Mouse (Mus musculus) thymus, adult 2 months (tissue): ENCODE results near the gene Msh6. TPM values are rescaled to one million over a fixed set of nuclear protein-coding genes. Genes with fewer than 3 reads are reported as not detected.
"Not testable (repeated sequence)": the region's sequence is repeated elsewhere in the genome, so short reads cannot be mapped to it uniquely, and the experiment has no call there.

Source experiments
- DNase-seq: peaks from one replicate; pipeline ENCODE4 v3.0.0; 2021
- H3K27ac ChIP-seq: fragments of 200-500 bp; 2 replicates; pipeline ENCODE4 v1.5.1; 2012; ENCODE audit warnings: low read length, control low read depth; ENCODE audit not compliant: control insufficient read depth, insufficient read depth
- H3K27me3 ChIP-seq: fragments of 200-500 bp; 2 replicates; pipeline ENCODE4 v1.6.1; 2012; ENCODE audit warnings: mild to moderate bottlenecking, low read length, moderate library complexity, mixed read lengths; ENCODE audit not compliant: control insufficient read depth, insufficient read depth
- H3K36me3 ChIP-seq: fragments of 200-500 bp; 2 replicates; pipeline ENCODE4 v1.6.1; 2012; ENCODE audit warnings: mild to moderate bottlenecking, low read length, moderate library complexity; ENCODE audit not compliant: control insufficient read depth, insufficient read depth
- H3K4me1 ChIP-seq: fragments of 200-500 bp; replicated peaks from 2 replicates; pipeline ENCODE4 v1.6.1; 2012; ENCODE audit warnings: low read length; ENCODE audit not compliant: control insufficient read depth, insufficient read depth
- H3K4me3 ChIP-seq: fragments of 200-500 bp; 2 replicates; pipeline ENCODE4 v1.5.1; 2012; ENCODE audit warnings: mild to moderate bottlenecking, low read length, control low read depth, moderate library complexity; ENCODE audit not compliant: control insufficient read depth, insufficient read depth
- CTCF ChIP-seq: fragments of 200-500 bp; IDR thresholded peaks from 2 replicates; pipeline ENCODE4 v1.5.1; 2012; ENCODE audit warnings: mild to moderate bottlenecking, control low read depth, low read length, moderate library complexity, borderline replicate concordance; ENCODE audit not compliant: control insufficient read depth, poor library complexity, insufficient read depth; ENCODE audit errors: extremely low read depth
- POLR2A ChIP-seq: fragments of 200-500 bp; IDR thresholded peaks from 2 replicates; pipeline ENCODE4 v1.6.1; 2012; ENCODE audit warnings: mild to moderate bottlenecking, low read length, control low read depth, moderate library complexity; ENCODE audit not compliant: control insufficient read depth, poor library complexity, insufficient read depth; ENCODE audit errors: extremely low read depth
- WGBS: fragments of 180-500 bp; shearing (Covaris S2); methylation state at CpG from one replicate; pipeline ENCODE4 v1.1.7; 2018; 5-methylcytosine and 5-hydroxymethylcytosine counted together
- polyA plus RNA-seq: library from polyadenylated mRNA; depleted of rRNA; stranded (reverse); fragments of >200 nt; gene quantifications from 2 replicates; pipeline ENCODE4 v1.2.3, GENCODE M21; 2012

Msh6 gene
- polyA plus RNA-seq, 1 experiment, result 24.0 TPM

GRCm38 (mm10) chr17:88004892-88005291 lies 30.0 kb downstream of the Msh6 start:
- no peaks in the 10 kb centered on the region for H3K27me3 ChIP-seq
- 100% methylated on average over 1 of the region's 1 CpGs for whole genome bisulfite sequencing

GRCm38 (mm10) chr17:88006956-88007355 lies 32.1 kb downstream of the Msh6 start:
- Histone ChIP-seq H3K36me3 (peaks cover 57% of the 10 kb centered on the region), H3K4me3 (no peak overlapping the region), H3K27ac (no peak overlapping the region), H3K4me1 (no peaks in the 10 kb centered on the region), H3K27me3 (no peaks in the 10 kb centered on the region)
- WGBS, result 96% methylated on average over 8 of the region's 8 CpGs
- TF ChIP-seq CTCF, result no peak
- TF ChIP-seq POLR2A, result no peak
- DNase-seq, result no peak

More at GRCm38 (mm10) chr17:88004892-88005291, 30.0 kb downstream of the Msh6 start:
- no peaks in the 10 kb centered on the region for H3K4me1 ChIP-seq
- no peak overlapping the region for H3K27ac ChIP-seq
- TF ChIP-seq POLR2A (no peak), CTCF (no peak)
- no peak overlapping the region for H3K4me3 ChIP-seq
- peaks cover 53% of the 10 kb centered on the region for H3K36me3 ChIP-seq
- no peak for DNase-seq

- Histone ChIP-seq H3K27me3 (no peaks in the 10 kb centered on the region), H3K36me3 (peaks cover 59% of the 10 kb centered on the region), H3K27ac (no peak overlapping the region), H3K4me3 (no peak overlapping the region), H3K4me1 (0 out of 2 replicates have a peak, but pooled peaks cover under 1% of the 10 kb centered on the region)
- WGBS, result 100% methylated on average over 1 of the region's 1 CpGs
- no peak for DNase-seq
- TF ChIP-seq POLR2A (no peak), CTCF (no peak)
These were observed 39.6 kb downstream of the Msh6 start for GRCm38 (mm10) chr17:88014456-88014855.

- H3K4me3 ChIP-seq, H3K27me3 ChIP-seq, DNase-seq, H3K27ac ChIP-seq, H3K4me1 ChIP-seq: not testable (repeated sequence)
- WGBS, result 96% methylated on average over 8 of the region's 8 CpGs
- peaks cover 45% of the 10 kb centered on the region for H3K36me3 ChIP-seq
These were observed 41.2 kb downstream of the Msh6 start for GRCm38 (mm10) chr17:88016027-88016426.

- no peak overlapping the region for H3K4me3 ChIP-seq
- H3K36me3 ChIP-seq, result no peaks in the 10 kb centered on the region
- no peak for DNase-seq
- H3K27ac ChIP-seq, result no peak overlapping the region
- 91% methylated on average over 1 of the region's 1 CpGs for WGBS
- no peaks in the 10 kb centered on the region for H3K27me3 ChIP-seq
- TF ChIP-seq CTCF (no peak), POLR2A (no peak)
- peaks cover 5% of the 10 kb centered on the region; the same call in 1 of the 2 replicates for H3K4me1 ChIP-seq
These were observed 49.1 kb downstream of the Msh6 start for GRCm38 (mm10) chr17:88023924-88024323.

GRCm38 (mm10) chr17:88025227-88025626 lies 50.4 kb downstream of the Msh6 start:
- Histone ChIP-seq H3K27ac (no peak overlapping the region), H3K36me3 (no peaks in the 10 kb centered on the region), H3K27me3 (no peaks in the 10 kb centered on the region), H3K4me3 (no peak overlapping the region), H3K4me1 (peaks cover 3% of the 10 kb centered on the region)
- TF ChIP-seq POLR2A (no peak), CTCF (no peak)
- peak; percentile 59 for DNase-seq
- WGBS, result 36% methylated on average over 4 of the region's 4 CpGs

- no peak overlapping the region for H3K4me3 ChIP-seq
- H3K27ac ChIP-seq, result no peak overlapping the region
- H3K36me3 ChIP-seq, result no peaks in the 10 kb centered on the region
- TF ChIP-seq CTCF (no peak), POLR2A (no peak)
- no peak for DNase-seq
- WGBS, result 91% methylated on average over 17 of the region's 17 CpGs
- no peaks in the 10 kb centered on the region; the same call in 1 of the 2 replicates for H3K4me1 ChIP-seq
- no peaks in the 10 kb centered on the region for H3K27me3 ChIP-seq
These were observed 54.5 kb downstream of the Msh6 start for GRCm38 (mm10) chr17:88029194-88029970.

- Histone ChIP-seq H3K4me1 (no peaks in the 10 kb centered on the region; the same call in 1 of the 2 replicates), H3K36me3 (no peaks in the 10 kb centered on the region), H3K27me3 (no peaks in the 10 kb centered on the region), H3K4me3 (no peak overlapping the region), H3K27ac (no peak overlapping the region)
- TF ChIP-seq CTCF (no peak), POLR2A (no peak)
- no peak for DNase-seq
- over 99% methylated on average over 5 of the region's 5 CpGs for WGBS
These were observed 56.9 kb downstream of the Msh6 start for GRCm38 (mm10) chr17:88031755-88032154.
